Mouse (Mus musculus) cerebellum, adult 9-10 months (tissue): ENCODE results near the gene Grb7.

Experiments
- DNase-seq: peaks from one replicate; pipeline ENCODE4 v3.0.0; 2022

Grb7 gene

GRCm38 (mm10) chr11:98473916-98474479 is 27.8 kb downstream of the Grb7 start:
- no peak for DNase-seq

DNA sequence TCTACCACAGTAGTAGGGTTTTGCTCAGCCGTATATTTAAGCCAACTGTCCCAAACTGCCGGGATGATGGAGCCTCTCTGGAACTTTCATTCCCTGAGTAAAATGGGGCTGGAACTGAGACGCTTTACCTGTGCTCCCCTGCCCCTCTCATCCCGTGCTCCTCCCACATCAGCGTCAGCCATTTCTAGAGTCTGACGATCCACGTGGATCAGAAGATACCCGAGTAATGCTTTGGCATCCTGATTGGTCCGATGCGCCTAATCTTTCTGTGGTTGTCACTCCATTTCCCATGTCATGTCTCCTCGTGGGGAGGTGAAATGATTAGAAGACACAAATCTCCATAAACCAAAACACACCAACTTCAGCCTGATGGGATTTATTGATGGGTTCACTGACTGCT is 28.8 kb downstream of the Grb7 start:
- DNase-seq = no peak

DNA sequence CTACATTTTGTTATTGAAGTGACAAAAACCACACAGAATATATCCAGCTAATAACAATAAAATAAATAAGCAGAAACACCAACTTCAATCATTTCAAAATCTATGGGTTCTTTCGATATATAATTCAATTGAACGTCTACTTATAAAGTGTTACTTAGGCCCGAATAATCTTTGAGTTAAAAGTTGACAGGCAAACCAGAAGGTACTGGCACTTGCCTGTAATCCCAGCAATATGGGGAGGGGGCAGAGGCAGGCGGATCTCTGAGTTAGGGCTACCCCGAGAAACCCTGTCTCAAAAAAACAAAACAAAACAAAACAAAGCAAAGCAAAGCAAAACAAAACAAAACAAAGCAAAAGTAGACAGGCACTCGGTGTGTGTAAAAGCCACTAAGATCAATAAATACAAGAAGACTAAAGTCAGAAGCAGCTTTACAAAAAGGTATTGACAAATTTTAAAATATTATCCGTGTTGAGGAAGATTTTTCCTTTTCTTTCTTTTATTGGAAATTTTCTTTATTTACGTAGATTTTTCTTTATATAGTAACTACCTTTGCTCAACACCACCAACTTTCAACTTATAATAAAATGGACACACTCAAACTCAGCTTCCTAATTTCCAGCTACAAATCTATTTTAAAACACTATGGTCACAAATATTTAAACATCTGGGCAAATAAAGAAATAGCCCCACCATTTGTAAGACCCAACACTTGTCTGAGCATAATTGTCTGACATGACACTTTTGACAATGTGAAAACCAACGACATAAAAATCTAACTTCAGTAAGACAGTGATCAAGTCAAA is 29.6 kb downstream of the Grb7 start:
- DNase-seq = no peak

DNA sequence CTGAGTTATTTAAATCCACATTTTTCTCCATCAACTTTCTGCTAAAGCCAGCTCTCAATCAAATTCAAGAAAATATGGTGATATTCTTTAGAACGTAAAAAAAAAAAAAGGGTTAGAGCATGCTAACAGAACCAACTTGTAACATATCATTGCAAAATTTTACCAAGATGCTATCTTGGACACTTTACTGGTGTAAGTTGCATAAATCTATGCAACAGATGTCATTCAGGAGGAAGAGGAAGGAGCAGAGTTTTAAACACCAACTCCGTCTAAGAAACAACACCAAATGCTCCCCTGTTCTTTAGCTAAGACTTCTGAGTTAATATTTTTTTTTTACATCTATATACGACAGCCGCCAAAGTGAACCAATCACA is 30.2 kb downstream of the Grb7 start:
- no peak for DNase-seq

GRCm38 (mm10) chr11:98477011-98477701 is 31.0 kb downstream of the Grb7 start:
- DNase-seq = no peak

DNA sequence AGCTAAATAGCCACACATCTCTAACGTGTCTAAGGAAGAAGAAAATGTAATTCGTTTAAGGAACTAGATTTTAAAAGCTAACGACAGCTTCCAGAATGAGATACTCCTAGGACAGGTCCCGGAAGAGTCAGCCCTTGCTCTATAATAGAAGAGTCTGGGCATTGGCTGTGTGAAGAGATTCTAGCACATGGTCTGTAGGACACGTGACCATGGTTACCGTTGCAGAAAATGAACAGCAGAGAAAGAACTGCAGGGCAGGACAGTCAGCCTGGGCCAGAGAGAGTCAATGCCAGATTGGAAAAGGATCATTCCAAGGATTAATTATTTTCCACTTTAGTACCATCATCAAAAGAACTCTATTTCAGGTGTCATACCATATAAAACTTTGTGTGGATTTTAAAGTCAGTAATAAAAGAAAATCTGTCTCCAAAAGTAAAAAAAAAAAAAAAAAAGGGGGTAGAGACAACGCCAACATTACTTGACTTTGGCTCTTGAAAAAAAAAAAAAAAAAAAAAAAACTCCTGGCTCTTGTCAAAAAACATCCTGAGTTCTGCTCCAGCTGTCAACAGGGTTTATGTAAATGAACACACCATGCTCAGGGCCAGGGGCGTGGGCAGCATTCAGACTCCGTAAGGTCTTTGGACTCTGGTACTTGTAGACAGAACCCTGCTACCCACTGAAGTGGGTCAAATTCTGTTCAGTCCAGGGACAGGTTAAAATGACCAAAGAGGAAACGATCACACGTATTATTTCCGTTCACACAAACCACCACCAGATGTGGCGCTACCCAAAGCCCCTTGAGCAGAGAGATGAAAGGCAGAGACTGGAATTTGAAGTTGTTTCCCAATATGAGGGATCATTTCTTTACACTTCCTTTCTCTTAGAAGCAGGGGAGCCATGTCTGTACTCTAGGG is 33.1 kb downstream of the Grb7 start:
- DNase-seq = no peak

DNA sequence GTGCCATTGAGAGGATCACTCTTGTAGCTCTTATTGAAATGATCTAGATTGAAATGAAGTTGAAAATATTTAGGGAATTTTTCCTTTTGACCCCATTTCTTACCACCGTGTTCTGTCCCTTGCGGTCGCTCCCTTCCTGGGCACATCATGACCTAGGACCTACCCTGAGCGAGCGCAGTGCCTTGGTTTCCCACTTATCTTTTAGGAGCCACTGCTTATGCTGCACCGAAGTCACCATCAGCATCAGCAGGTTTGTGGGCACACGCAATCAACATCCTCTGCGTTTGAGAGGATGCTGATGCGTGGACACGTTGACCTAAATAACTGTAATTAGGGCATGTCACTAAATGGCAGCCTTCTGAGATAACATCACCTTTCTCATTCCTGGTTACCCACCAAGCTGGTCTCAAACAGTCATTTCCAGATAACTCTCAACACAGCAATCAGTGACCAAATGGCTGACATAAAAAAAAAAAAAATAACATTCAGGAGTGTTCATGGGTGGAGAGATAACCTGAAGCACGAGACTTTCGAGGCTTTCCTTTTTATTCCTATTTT is 33.8 kb downstream of the Grb7 start:
- no peak for DNase-seq

DNA sequence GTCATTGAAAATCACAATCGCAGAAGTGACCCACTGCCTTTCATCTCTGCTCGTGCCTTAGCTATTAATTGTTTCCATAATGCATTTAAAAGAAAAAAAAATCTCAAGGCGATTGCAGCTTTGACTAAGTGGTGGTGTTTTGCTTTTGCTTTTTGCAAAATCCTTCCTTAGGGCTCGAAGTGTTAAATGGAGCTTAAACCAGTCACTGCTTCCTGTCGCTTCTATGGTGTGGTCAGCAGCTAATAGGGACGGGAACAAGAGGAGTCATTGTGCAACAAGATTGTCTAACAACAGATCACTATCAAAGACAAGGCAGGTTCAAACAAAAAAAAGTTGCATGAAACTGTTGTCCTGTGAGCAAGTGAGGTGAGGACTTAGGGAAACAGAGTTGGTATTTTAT is 35.0 kb downstream of the Grb7 start:
- no peak for DNase-seq

DNA sequence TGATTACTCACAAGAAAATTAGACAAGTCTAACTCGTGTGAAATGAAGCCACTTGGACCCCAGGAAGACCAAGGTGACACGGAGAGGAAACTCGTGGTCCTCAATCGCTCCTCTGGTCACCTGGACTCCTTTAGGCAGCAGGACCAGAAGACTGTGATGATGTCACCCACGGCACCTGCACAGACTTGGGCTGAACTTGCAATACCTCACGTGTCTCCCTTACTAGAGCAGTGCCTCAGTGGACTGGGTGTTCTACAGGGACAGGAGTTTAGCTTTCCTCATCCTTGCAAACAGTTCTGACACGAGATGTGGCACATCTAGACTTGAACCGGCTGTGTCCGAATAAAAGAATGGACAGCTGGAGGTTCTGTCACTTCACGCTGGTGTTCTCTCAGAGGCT is 35.9 kb downstream of the Grb7 start:
- DNase-seq = no peak

- DNase-seq = no peak
Observed at GRCm38 (mm10) chr11:98485749-98486148, 39.6 kb downstream of the Grb7 start.

DNA sequence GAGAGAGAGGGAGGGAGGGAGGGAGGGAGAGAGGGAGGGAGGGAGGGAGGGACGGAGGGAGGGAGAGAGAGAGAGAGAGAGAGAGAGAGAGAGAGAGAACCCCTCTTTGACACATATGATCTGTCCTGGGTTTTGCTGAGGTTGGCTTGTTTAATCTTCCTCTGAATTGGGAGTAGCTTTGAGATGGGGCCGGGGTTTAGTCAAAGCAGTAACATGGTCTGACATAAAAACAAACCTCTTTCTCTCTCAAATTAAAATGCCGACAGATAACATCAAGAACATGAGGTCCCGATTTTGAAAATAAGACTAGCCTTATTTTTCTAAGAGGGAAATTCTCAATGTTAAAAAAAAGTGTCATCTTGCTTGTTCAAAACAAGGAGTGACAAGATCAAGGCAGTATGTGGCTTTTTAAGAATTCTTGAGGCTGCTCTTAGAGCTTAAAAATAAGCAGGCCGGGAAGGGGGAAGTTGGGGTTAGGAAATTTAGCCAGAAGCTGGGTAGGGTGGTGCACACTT is 41.4 kb downstream of the Grb7 start:
- no peak for DNase-seq

DNA sequence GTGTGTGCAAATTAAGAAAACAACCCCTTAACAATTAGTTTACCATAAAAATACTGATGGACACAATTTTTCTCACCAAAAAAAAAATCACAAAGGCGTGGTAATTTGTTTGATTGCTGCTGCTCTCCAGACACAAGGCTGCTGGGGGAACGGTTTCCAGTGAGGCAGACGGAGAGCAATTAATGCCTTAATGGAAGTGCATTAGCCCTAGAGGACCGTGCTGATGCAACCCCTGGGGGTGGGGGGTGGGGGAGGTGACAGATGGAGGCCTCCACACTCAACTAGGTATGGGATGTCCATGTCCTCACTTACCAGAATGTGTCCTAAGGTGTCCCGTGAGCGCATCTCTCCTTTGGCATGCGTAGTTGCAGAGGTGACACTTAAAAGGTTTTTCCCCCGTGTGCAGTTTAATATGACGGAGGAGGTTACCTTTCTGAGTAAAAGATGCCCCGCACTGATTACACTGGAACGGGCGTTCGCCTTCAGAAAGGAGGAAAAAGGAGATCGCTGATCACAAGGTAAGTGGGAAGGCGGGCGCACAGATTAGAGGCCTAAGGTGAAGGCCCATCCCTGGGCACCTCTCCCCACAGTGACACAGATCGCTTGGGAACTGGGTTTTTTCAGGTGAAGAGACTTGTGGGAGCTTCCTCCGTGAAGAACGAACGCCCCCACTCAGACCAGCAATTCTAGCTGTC is 42.5 kb downstream of the Grb7 start:
- DNase-seq = no peak

DNA sequence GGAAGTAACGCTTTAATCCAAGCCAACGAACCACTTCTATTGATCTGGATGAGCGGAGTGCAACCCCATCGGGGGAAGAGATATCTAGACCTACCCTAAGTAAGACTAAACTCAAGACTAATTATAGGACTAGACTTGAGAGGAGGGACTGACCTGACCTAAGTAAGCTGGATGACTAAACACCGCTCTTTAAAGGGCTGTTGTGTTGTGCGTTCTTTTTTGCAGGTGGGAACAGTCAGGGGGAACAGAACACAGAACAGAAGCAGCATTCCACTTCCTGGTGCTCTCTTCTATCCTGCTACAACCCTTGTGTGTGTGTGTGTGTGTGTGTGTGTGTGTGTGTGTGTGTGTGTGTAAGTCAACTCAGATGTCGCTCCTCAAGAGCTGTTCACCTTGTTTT is 45.4 kb downstream of the Grb7 start:
- no peak for DNase-seq

DNA sequence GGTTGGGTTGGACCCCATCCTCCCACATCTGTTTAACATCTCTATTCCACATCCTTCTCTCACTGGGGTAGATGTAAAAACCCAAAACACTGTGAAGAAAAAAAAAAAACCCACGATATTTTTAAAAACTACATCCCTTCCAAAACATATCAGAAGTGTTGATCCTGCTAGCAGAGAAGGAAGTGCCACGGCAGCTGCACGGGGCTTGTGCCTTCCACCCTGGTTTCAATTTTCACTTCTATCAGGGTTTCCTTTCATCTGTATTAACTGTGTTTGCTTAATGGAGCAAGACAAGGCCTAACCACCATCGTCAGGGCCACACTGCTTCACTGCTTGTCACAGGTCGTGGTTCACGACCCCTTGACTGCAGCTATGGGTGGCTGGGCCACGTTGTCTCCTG is 46.8 kb downstream of the Grb7 start:
- DNase-seq = no peak

DNA sequence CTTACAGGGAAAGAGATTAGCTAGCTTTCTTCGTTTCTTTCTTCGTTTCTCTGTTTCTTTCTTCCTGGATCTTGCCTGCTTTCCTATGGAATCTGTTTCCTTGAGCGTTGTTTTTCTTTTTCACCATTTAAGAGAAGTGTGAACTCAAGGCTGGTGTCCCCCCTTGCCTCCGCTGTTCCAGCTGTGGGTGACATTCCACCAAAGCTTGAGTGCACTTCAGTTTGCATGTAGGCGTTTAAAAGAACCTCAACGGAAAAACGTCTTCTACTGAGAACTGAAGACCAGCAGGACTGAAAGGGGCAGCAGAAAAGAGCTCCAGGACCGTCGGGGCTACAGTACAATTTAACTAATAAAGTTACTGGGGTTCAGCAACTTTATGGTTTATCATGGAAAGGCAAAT is 47.2 kb downstream of the Grb7 start:
- DNase-seq = no peak

GRCm38 (mm10) chr11:98495176-98495719 is 49.1 kb downstream of the Grb7 start:
- no peak for DNase-seq

DNA sequence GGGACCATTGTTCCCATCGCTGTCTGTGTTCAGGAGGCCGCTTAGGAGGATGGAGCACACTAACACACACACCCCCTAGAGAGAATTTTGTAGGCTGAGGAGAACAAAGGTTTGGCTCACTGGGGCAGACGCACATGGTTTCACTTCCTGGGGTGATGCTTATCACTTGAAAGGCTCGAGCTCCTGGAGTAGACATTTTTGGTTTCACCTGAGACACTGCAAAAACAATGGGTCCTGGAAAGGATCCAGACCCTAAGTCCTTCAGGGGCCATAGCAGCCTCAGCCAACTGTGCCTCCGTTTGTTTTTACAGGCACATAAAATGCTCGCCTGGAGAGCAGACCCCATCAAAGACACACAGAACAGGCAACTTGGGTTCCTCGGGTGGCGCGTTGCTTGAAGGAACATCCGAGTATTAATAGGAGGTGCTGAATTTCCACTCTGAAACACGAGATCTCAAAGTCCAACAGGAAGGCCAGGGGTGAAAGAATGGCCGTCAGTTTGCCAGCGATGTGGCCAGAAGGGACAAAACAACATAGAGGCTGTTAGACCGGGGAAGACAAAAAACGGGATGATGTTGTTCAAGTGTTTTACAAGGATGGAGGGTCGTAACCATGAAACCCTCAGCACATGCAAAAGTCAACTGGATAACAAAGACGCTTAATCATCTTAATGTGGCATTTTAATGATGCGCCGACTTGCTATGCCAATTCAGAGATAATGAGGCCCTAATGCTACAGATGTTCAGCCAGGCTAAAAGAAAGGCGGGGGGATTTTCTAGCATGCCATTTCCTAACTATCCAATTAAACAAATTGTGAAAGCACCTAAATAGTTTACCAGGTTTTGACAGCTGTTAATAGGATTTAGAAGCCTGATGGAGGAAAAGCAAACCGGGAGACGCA is 51.4 kb downstream of the Grb7 start:
- no peak for DNase-seq

DNA sequence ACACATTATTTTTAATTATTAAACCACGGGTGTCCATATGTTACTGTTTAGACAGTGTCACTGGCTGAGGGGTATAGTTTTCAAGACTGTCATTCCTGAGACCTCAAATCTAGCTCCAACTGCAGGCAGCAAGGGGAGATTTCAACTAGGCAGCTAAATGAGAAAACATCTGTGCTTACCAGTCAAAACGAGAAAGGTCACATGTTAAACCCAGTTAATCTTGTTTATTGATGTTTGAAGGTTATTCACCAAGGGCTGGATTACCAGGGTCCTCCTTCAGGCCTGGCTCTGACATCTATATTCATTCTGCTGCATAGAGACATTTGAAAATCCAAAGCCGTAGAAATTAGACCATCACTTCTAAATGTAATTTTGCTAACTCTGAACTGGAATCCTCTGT is 58.7 kb downstream of the Grb7 start:
- DNase-seq = no peak
